Mouse (Mus musculus) ES-E14 (cell line): ENCODE data around the gene Plekhm1.

Experiments used
- HCFC1 ChIP-seq: IDR thresholded peaks from 2 replicates; pipeline ENCODE4 v1.6.1; 2012; ENCODE audit warnings: low read length, inconsistent platforms, borderline replicate concordance; ENCODE audit not compliant: insufficient read depth
- MAFK ChIP-seq: IDR thresholded peaks from 2 replicates; pipeline ENCODE4 v1.6.1; 2014; ENCODE audit warnings: mild to moderate bottlenecking, low read depth, low read length, inconsistent platforms; ENCODE audit not compliant: insufficient read depth
- ZC3H11A ChIP-seq: IDR thresholded peaks from 2 replicates; pipeline ENCODE4 v1.6.1; 2012; ENCODE audit warnings: low read depth, mild to moderate bottlenecking, inconsistent platforms, low read length, borderline replicate concordance
- ZNF384 ChIP-seq: IDR thresholded peaks from 2 replicates; pipeline ENCODE4 v1.6.1; 2012; ENCODE audit warnings: low read depth, low read length, inconsistent platforms

GRCm38 (mm10) chr11:103343881-103344280 lies 68.6 kb downstream of the Plekhm1 start:
- TF ChIP-seq MAFK = no peak
- TF ChIP-seq HCFC1 = no peak
- no peak for TF ChIP-seq ZNF384
- TF ChIP-seq ZC3H11A = no peak
